Mouse (Mus musculus) kidney, embryonic 16.5 days (tissue): Measurements from ENCODE around the gene Gm14548. TPM values are rescaled to one million over a fixed set of nuclear protein-coding genes. Genes with fewer than 3 reads are reported as not detected.
"Not testable (repeated sequence)": the region's sequence is repeated elsewhere in the genome, so short reads cannot be mapped to it uniquely, and the experiment has no call there.

ENCODE experiments used
- ATAC-seq: fragments of 200-750 bp; cut with Nextera tagmentation; 2 replicates; pipeline ENCODE4 v1.8.0; 2017; ENCODE audit warnings: moderate TSS enrichment; ENCODE audit not compliant: low FRiP score, low TSS enrichment
- H3K27ac ChIP-seq: fragments of 300-500 bp; sonication (generic); 2 replicates; pipeline ENCODE4 v1.5.1; 2014; ENCODE audit warnings: low read length
- H3K27me3 ChIP-seq: fragments of 300-500 bp; sonication (generic); 2 replicates; pipeline ENCODE4 v1.6.1; 2014; ENCODE audit warnings: low read length, control low read depth, mixed read lengths; ENCODE audit not compliant: insufficient read depth
- H3K36me3 ChIP-seq: fragments of 300-500 bp; sonication (generic); 2 replicates; pipeline ENCODE4 v1.6.1; 2014; ENCODE audit warnings: low read length, control low read depth, mixed read lengths; ENCODE audit not compliant: insufficient read depth
- H3K4me1 ChIP-seq: fragments of 300-500 bp; sonication (generic); 2 replicates; pipeline ENCODE4 v1.6.1; 2014; ENCODE audit warnings: low read length, control low read depth, mixed read lengths; ENCODE audit not compliant: insufficient read depth
- H3K4me2 ChIP-seq: fragments of 300-500 bp; sonication (generic); replicated peaks from 2 replicates; pipeline ENCODE4 v1.6.1; 2014; ENCODE audit warnings: low read depth, low read length
- H3K4me3 ChIP-seq: fragments of 300-500 bp; sonication (generic); 2 replicates; pipeline ENCODE4 v1.5.1; 2014; ENCODE audit warnings: mild to moderate bottlenecking, low read length
- H3K9ac ChIP-seq: fragments of 300-500 bp; sonication (generic); replicated peaks from 2 replicates; pipeline ENCODE4 v1.6.1; 2014; ENCODE audit warnings: low read length
- H3K9me3 ChIP-seq: fragments of 300-500 bp; sonication (generic); 2 replicates; pipeline ENCODE4 v1.6.1; 2016; ENCODE audit warnings: low read length, control low read depth
- WGBS: fragments of 180-500 bp; shearing (Covaris S2); extraction: QIAGEN DNeasy Blood & Tissue Kit; methylation state at CpG from one replicate; pipeline ENCODE4 v1.1.7; 2014; 5-methylcytosine and 5-hydroxymethylcytosine counted together
- polyA plus RNA-seq: library from polyadenylated mRNA; unstranded; fragments of >200 nt; fragmentation: Nextera tagmentation; extraction: Ambion mirVana; gene quantifications from 2 replicates; pipeline ENCODE4 v1.2.1, GENCODE M21; 2015

Gene Gm14548
- 0.09 and 0.14 TPM in 2 replicates for polyA plus RNA-seq

DNA sequence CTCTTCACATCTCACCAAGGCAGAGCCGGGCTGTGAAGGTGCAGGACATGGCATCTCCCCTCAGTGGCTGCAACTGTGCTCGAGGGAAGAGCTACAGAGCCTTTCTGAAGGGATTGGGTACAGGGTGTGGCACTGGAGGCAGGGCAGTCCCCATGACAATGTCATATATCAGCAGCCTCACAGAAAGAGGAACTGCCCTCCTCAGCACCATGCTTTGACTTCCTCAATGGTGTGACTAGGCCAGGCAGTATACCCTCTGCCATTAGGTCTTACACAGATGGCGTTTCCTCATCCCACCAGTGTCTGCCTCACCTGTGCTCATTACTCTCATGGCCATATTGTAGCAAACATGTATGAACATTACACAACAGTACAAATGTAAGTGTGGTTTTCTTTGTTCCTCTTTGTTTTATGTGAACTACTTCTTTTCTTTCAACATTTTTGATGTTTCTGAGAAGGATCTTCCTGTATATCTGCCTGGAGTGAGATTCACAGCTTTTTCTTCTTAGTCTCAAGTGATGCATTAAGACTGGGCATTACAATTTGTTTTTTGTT lies at the start of gene Gm14548:
TSS of gene Gm14548 (minus strand) at position 85 of the 555 bp plus-strand sequence.
- H3K4me1 ChIP-seq, H3K4me2 ChIP-seq, H3K36me3 ChIP-seq, ATAC-seq, H3K27ac ChIP-seq, H3K9me3 ChIP-seq, H3K27me3 ChIP-seq, H3K4me3 ChIP-seq, H3K9ac ChIP-seq: not testable (repeated sequence)
- WGBS = 57% methylated on average over 3 of the region's 3 CpGs

DNA sequence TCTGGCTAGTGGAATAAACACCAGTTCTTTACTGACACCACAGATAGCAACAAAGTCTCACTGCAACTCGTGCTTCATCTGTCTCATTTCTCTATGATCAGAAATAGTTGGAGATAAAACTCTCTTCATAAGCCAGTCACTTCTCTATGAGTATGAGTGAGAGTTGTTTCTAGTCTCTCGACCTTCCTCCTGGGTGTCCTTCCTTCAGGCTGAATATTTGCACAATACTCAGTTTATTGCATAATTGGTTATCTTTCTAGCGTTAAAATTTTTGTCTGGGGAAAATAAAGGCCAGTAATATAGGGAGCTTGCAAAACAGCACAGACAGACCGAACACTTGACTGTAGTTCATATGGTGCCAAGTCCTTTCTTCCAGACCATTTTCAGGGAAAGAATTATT lies 48.2 kb upstream of the Gm14548 start:
- ATAC-seq = no peak
- Histone ChIP-seq H3K4me3 (no peak overlapping the region), H3K9me3 (no peaks in the 10 kb centered on the region), H3K27me3 (no peaks in the 10 kb centered on the region), H3K27ac (no peak overlapping the region), H3K4me1 (no peaks in the 10 kb centered on the region), H3K9ac (no peak overlapping the region), H3K36me3 (no peaks in the 10 kb centered on the region), H3K4me2 (no peak overlapping the region)
- WGBS = 73% methylated on average over 4 of the region's 4 CpGs

DNA sequence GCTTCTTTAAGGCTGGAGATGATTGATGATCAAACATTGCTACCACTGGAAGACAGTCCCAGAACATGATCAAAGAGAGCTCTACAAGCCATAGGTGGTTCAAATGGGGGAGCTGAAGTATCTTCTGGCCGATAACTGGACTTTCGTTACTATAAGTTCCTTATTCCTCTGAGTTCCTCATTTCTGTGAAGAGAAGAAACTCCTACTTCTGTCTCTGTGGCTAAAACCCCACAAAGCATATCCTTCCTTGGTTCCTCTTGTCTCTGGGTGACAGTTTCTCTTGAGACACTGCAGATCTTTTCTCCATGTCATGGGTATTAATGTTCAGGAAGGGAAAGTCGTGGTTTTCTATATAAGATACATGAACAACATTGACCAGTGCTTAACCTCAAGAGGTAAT lies 43.0 kb upstream of the Gm14548 start:
- ATAC-seq = no peak
- WGBS = 76% methylated on average over 3 of the region's 3 CpGs
- no peaks in the 10 kb centered on the region for H3K27me3 ChIP-seq
- no peak overlapping the region for H3K4me2 ChIP-seq
- no peak overlapping the region for H3K9ac ChIP-seq
- H3K27ac ChIP-seq = no peak overlapping the region
- H3K9me3 ChIP-seq = no peaks in the 10 kb centered on the region
- no peaks in the 10 kb centered on the region for H3K36me3 ChIP-seq
- no peak overlapping the region for H3K4me3 ChIP-seq
- H3K4me1 ChIP-seq = no peaks in the 10 kb centered on the region

DNA sequence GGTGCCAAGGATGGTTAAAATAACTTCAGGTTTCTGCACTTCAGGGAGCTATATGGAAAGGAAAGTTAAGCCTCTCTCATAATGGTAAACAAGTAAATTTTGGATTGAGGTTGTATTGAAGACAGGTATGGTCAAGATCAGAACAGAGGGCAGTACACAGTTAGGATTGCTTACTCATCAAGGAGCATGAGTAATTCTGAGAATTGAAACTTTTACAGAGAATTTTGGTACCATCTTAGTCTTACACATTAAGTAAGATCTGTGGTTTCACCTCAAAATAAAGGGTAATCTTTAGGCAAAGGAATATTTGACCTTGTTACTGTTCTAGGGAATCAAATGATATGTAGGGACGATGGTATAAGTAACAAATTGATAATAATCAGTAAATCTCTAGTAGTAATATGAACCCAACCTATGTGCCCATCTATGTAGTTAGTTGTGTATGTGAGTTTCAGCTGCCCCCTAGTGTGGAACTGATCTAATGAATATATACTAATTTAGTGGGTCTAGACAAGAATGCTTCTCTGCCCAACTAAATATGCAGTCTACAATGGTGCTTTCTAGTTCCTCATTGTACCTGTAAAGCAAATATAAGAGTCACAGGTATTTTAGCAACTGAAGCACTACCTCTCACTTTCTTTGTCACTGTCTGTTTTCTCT lies 42.1 kb upstream of the Gm14548 start:
- H3K9ac ChIP-seq = no peak overlapping the region
- no peak for ATAC-seq
- no peak overlapping the region for H3K4me3 ChIP-seq
- H3K4me1 ChIP-seq = no peaks in the 10 kb centered on the region
- no peaks in the 10 kb centered on the region for H3K27me3 ChIP-seq
- H3K4me2 ChIP-seq = no peak overlapping the region
- 53% methylated on average over 1 of the region's 1 CpGs for WGBS
- H3K27ac ChIP-seq = no peak overlapping the region
- H3K36me3 ChIP-seq = no peaks in the 10 kb centered on the region
- H3K9me3 ChIP-seq = no peaks in the 10 kb centered on the region

DNA sequence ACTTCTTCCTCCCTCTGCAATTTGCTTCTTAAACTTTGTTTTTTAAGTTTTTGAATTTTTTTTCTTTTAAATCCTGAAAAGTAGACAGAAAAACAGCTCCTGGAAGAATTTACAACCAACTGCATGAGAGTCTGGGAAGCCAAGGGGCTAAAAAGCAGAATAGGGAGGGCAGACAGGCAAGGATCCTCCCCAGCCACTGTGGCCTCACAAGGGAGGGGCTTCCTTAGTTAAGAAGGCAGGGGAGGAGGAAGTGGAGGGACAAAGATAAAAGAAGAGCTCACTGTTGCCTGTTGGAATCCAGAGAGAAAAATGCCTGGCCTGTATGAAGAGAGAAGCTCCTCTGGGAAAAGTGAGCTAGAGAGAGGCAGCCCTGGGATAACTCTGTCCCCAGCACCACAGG lies 37.6 kb upstream of the Gm14548 start:
- H3K27me3 ChIP-seq, H3K27ac ChIP-seq: not testable (repeated sequence)

DNA sequence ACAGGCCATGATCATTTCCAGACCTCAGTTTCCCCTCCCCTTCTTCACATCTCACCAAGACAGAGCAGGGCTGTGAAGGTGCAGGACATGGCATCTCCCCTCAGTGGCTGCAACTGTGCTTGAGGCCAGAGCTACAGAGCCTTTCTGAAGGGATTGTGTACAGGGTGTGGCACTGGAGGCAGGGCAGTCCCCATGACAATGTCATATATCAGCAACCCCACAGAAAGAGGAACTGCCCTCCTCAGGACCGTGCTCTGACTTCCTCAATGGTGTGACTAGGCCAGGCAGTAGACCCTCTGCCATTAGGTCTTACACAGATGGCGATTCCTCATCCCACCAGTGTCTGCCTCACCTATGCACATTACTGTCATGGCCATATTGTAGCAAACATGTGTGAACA lies 17.5 kb upstream of the Gm14548 start, which contains the start of gene Lilra6:
TSS of gene Lilra6 (minus strand) at position 117 of the 400 bp plus-strand sequence.
- not testable (repeated sequence) for H3K27ac ChIP-seq, H3K4me2 ChIP-seq, H3K9me3 ChIP-seq, ATAC-seq, H3K9ac ChIP-seq, H3K4me3 ChIP-seq, H3K4me1 ChIP-seq, H3K36me3 ChIP-seq, H3K27me3 ChIP-seq
- 61% methylated on average over 2 of the region's 2 CpGs for WGBS

More for the DNA sequence above, 37.6 kb upstream of the Gm14548 start:
- not testable (repeated sequence) for H3K36me3 ChIP-seq, H3K9ac ChIP-seq, H3K9me3 ChIP-seq, H3K4me1 ChIP-seq, H3K4me2 ChIP-seq, H3K4me3 ChIP-seq, ATAC-seq

DNA sequence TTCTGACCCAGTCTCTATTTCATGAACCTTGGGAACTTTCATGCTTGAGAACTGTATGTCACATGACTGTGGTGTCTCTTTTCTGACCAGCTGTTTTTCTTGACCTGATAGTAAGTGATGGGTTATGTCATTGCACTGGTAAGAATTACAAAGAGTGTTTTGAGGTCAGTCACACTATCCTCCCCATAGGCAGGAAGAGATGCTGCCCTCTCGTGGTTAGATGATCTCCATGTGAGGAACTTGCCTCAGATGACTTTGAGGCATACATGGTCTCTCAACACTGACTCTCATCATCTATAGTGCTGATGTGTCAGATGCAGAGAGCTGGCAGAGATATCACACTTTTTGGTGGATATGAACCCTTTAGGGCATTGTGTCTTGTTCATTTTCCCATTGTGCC lies 5.8 kb upstream of the Gm14548 start:
- H3K9ac ChIP-seq = no peak overlapping the region
- H3K4me2 ChIP-seq = no peak overlapping the region
- no peaks in the 10 kb centered on the region for H3K9me3 ChIP-seq
- H3K4me3 ChIP-seq = no peak overlapping the region
- H3K36me3 ChIP-seq = no peaks in the 10 kb centered on the region
- no peaks in the 10 kb centered on the region for H3K27me3 ChIP-seq
- no peak overlapping the region for H3K27ac ChIP-seq
- WGBS = 33% methylated on average over 1 of the region's 1 CpGs
- no peaks in the 10 kb centered on the region for H3K4me1 ChIP-seq
- ATAC-seq = no peak

DNA sequence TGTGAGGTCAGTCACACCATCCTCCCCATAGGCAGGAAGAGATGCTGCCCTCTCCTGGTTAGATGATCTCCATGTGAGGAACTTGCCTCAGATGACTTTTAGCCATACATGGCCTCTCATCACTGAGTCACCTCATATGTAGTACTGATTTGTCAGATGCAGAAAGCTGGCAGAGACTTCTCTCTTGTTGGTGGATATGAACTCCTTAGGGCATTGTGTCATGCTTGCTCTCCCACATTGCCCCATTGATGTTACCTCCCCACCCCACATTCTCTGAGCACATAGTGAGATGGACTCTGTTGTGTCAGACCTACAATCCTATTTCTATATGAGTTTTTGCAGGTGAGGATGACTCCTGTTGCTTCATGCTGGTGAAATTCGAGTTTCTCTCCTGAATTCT lies 22.9 kb downstream of the Gm14548 start:
- not testable (repeated sequence) for ATAC-seq, H3K27ac ChIP-seq, H3K9ac ChIP-seq, H3K36me3 ChIP-seq, H3K4me1 ChIP-seq, H3K4me3 ChIP-seq, H3K9me3 ChIP-seq, H3K4me2 ChIP-seq, H3K27me3 ChIP-seq
- WGBS = no CpG with 5 or more reads among the region's 1 CpGs

DNA sequence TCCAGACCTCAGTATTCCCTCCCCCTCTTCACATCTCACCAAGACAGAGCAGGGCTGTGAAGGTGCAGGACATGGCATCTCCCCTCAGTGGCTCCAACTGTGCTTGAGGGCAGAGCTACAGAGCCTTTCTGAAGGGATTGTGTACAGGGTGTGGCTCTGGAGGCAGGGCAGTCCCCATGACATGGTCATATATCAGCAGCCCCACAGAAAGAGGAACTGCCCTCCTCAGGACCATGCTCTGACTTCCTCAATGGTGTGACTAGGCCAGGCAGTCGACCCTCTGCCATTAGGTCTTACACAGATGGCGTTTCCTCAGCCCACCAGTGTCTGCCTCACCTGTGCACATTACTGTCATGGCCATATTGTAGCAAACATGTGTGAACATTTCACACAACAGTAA lies 53.0 kb downstream of the Gm14548 start, which contains the start of gene Pira2:
TSS of gene Pira2 (minus strand) at position 101 of the 400 bp plus-strand sequence.
- H3K4me1 ChIP-seq, H3K27ac ChIP-seq, H3K9me3 ChIP-seq, H3K4me2 ChIP-seq, ATAC-seq, H3K27me3 ChIP-seq, H3K9ac ChIP-seq, H3K36me3 ChIP-seq, H3K4me3 ChIP-seq: not testable (repeated sequence)
- WGBS = no CpG with 5 or more reads among the region's 2 CpGs

DNA sequence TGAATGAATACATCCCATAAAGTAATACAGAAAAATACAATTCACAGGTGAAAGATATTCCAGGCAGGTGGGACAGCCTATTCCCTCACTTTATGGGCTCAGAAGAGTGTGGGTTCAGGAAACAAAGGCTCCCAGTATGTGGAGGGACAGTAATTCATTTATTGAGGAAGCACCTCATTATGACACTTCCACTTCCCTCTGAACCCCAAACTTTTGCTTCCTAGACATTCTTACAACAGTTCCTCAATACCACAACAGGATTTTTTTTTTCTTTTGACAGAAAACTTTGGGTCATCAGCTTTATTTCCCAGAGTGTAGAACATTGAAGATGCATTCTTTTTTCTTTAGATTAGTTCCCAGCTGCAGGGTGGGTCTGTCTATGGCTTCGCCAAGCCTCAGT lies 60.1 kb downstream of the Gm14548 start:
- H3K36me3 ChIP-seq, H3K9me3 ChIP-seq, H3K4me2 ChIP-seq, H3K27ac ChIP-seq, H3K9ac ChIP-seq, H3K27me3 ChIP-seq, H3K4me1 ChIP-seq, ATAC-seq, H3K4me3 ChIP-seq: not testable (repeated sequence)
- WGBS = no CpG with 5 or more reads among the region's 1 CpGs
